Mouse (Mus musculus): ENCODE data around the gene Hist1h4m. TPM values are rescaled to one million over a fixed set of nuclear protein-coding genes. Genes with fewer than 3 reads are reported as not detected.
A peak's percentile ranks its signal among the peaks of the same experiment; 100 is the strongest.
"Not testable (repeated sequence)": the region's sequence is repeated elsewhere in the genome, so short reads cannot be mapped to it uniquely, and the experiment has no call there.

Hist1h4m gene
- polyA plus RNA-seq, 1 experiment from 2014 or later, result not detected

- peak; percentile 69; the same call in 1 of the 2 replicates for ATAC-seq
- H3K9me3 ChIP-seq (ENCODE audit: control insufficient read depth, low read length), result not testable (repeated sequence)
Observed at GRCm38 (mm10) chr13:21803058-21803457, 8.5 kb upstream of the Hist1h4m start.

DNA sequence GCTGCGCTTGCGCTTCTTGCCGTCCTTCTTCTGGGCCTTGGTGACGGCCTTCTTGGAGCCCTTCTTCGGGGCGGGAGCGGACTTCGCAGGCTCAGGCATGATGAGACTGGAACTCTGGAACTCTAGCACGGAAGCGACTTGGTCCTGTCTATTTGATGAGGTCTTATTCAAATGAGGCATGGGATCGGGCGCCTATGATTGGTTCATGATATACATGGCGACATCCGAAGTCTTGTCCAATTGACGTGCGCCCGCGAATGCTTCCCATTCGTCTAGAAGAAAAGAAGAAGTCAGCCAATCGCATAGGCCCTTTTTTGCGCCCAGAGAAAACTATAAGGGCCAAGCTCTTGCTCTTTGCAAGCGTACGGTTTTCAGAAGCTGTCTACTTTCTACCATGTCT is 1.5 kb upstream of the Hist1h4m start, which contains the start of the genes Hist1h2bq and Hist1h2ao:
TSS of gene Hist1h2bq (minus strand) at position 125 of the 400 bp plus-strand sequence.
TSS of gene Hist1h2ao (plus strand) at position 393 of the 400 bp plus-strand sequence.
- H3K4me2 ChIP-seq (ENCODE audit: low read length); H3K9me3 ChIP-seq (ENCODE audit: control insufficient read depth, low read length); H3K27me3 ChIP-seq (replicated peaks; ENCODE audit: control insufficient read depth, insufficient read depth, low read length); H3K4me3 ChIP-seq (ENCODE audit: low read length); H3K27ac ChIP-seq (ENCODE audit: low read depth, low read length); H3K4me1 ChIP-seq (ENCODE audit: control insufficient read depth, insufficient read depth, low read depth, low read length); H3K36me3 ChIP-seq (ENCODE audit: control insufficient read depth, insufficient read depth, low read length); H3K9ac ChIP-seq (ENCODE audit: low read depth, low read length): not testable (repeated sequence)
- ATAC-seq, result peak; percentile 99
- WGBS, result no CpG with 5 or more reads among the region's 23 CpGs

More at GRCm38 (mm10) chr13:21803058-21803457, 8.5 kb upstream of the Hist1h4m start:
- not testable (repeated sequence) for H3K4me2 ChIP-seq (ENCODE audit: low read length); H3K27ac ChIP-seq (ENCODE audit: low read depth, low read length); H3K9ac ChIP-seq (ENCODE audit: low read depth, low read length); H3K36me3 ChIP-seq (ENCODE audit: control insufficient read depth, insufficient read depth, low read length); H3K4me1 ChIP-seq (ENCODE audit: control insufficient read depth, insufficient read depth, low read depth, low read length); H3K27me3 ChIP-seq (replicated peaks; ENCODE audit: control insufficient read depth, insufficient read depth, low read length); H3K4me3 ChIP-seq (ENCODE audit: low read length)
- no CpG with 5 or more reads among the region's 4 CpGs for WGBS

- not testable (repeated sequence) for H3K9me3 ChIP-seq (ENCODE audit: control insufficient read depth, low read length); H3K4me2 ChIP-seq (ENCODE audit: low read length); H3K4me1 ChIP-seq (ENCODE audit: control insufficient read depth, insufficient read depth, low read depth, low read length); H3K9ac ChIP-seq (ENCODE audit: low read depth, low read length); H3K36me3 ChIP-seq (ENCODE audit: control insufficient read depth, insufficient read depth, low read length); H3K27ac ChIP-seq (ENCODE audit: low read depth, low read length); H3K27me3 ChIP-seq (replicated peaks; ENCODE audit: control insufficient read depth, insufficient read depth, low read length); H3K4me3 ChIP-seq (ENCODE audit: low read length)
- no CpG with 5 or more reads among the region's 8 CpGs for WGBS
- ATAC-seq, result peak; percentile 14
Observed at GRCm38 (mm10) chr13:21811074-21811473, 472 bp upstream of the Hist1h4m start.

GRCm38 (mm10) chr13:21812092-21812491 is 546 bp downstream of the Hist1h4m start:
- Histone ChIP-seq H3K4me2 (ENCODE audit: low read length) (peak overlapping the region; percentile 39), H3K4me3 (ENCODE audit: low read length) (peak overlapping the region; percentile 20)
- H3K27me3 ChIP-seq (replicated peaks; ENCODE audit: control insufficient read depth, insufficient read depth, low read length); H3K9ac ChIP-seq (ENCODE audit: low read depth, low read length); H3K27ac ChIP-seq (ENCODE audit: low read depth, low read length); H3K36me3 ChIP-seq (ENCODE audit: control insufficient read depth, insufficient read depth, low read length); H3K9me3 ChIP-seq (ENCODE audit: control insufficient read depth, low read length); H3K4me1 ChIP-seq (ENCODE audit: control insufficient read depth, insufficient read depth, low read depth, low read length): not testable (repeated sequence)
- WGBS, result 3% methylated on average over 10 of the region's 14 CpGs
- ATAC-seq, result 0 out of 2 replicates have a peak, but pooled peaks have one; percentile 3

- not testable (repeated sequence) for H3K36me3 ChIP-seq (ENCODE audit: control insufficient read depth, insufficient read depth, low read length); ATAC-seq; H3K4me2 ChIP-seq (ENCODE audit: low read length); H3K9me3 ChIP-seq (ENCODE audit: control insufficient read depth, low read length); H3K27ac ChIP-seq (ENCODE audit: low read depth, low read length); H3K4me1 ChIP-seq (ENCODE audit: control insufficient read depth, insufficient read depth, low read depth, low read length); H3K4me3 ChIP-seq (ENCODE audit: low read length); H3K27me3 ChIP-seq (replicated peaks; ENCODE audit: control insufficient read depth, insufficient read depth, low read length); H3K9ac ChIP-seq (ENCODE audit: low read depth, low read length)
- WGBS, result 60% methylated on average over 6 of the region's 16 CpGs
Observed at GRCm38 (mm10) chr13:21820082-21820890, 8.7 kb downstream of the Hist1h4m start.

- no peak overlapping the region for H3K9ac ChIP-seq (ENCODE audit: low read depth, low read length)
- WGBS, result 89% methylated on average over 3 of the region's 3 CpGs
- no peak for ATAC-seq
- H3K27me3 ChIP-seq (replicated peaks; ENCODE audit: control insufficient read depth, insufficient read depth, low read length), result no peaks in the 10 kb centered on the region
- H3K27ac ChIP-seq (ENCODE audit: low read depth, low read length), result no peak overlapping the region
- no peaks in the 10 kb centered on the region for H3K36me3 ChIP-seq (ENCODE audit: control insufficient read depth, insufficient read depth, low read length)
- H3K4me3 ChIP-seq (ENCODE audit: low read length), result no peak overlapping the region
- H3K9me3 ChIP-seq (ENCODE audit: control insufficient read depth, low read length), result no peaks in the 10 kb centered on the region
- no peaks in the 10 kb centered on the region for H3K4me1 ChIP-seq (ENCODE audit: control insufficient read depth, insufficient read depth, low read depth, low read length)
- no peak overlapping the region for H3K4me2 ChIP-seq (ENCODE audit: low read length)
Observed at GRCm38 (mm10) chr13:21828511-21828910, 17.0 kb downstream of the Hist1h4m start.

DNA sequence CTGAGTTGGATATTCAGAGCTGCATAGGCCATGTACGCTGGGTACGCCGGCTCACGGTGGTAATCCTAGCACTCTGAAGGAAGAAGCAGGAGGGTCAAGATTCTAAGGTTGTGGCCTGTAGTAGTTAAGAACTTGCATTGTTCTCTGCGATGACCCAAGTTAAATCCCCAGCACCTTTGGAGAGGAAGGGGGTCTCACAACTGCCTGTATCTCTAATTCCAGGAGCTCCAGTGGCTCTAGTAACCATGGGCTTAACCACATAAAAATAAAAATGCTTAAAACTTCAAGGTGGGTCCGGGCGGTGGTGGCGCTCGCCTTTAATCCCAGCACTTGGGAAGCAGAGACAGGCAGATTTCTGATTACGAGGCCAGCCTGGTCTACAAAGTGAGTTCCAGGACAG is 18.8 kb downstream of the Hist1h4m start:
- ATAC-seq, result no peak
- H3K36me3 ChIP-seq (ENCODE audit: control insufficient read depth, insufficient read depth, low read length), result no peaks in the 10 kb centered on the region
- H3K9ac ChIP-seq (ENCODE audit: low read depth, low read length), result no peak overlapping the region
- no peaks in the 10 kb centered on the region for H3K4me1 ChIP-seq (ENCODE audit: control insufficient read depth, insufficient read depth, low read depth, low read length)
- H3K27ac ChIP-seq (ENCODE audit: low read depth, low read length), result no peak overlapping the region
- H3K9me3 ChIP-seq (ENCODE audit: control insufficient read depth, low read length), result no peaks in the 10 kb centered on the region
- WGBS, result 89% methylated on average over 10 of the region's 10 CpGs
- H3K27me3 ChIP-seq (replicated peaks; ENCODE audit: control insufficient read depth, insufficient read depth, low read length), result no peaks in the 10 kb centered on the region
- no peak overlapping the region for H3K4me3 ChIP-seq (ENCODE audit: low read length)
- H3K4me2 ChIP-seq (ENCODE audit: low read length), result no peak overlapping the region

DNA sequence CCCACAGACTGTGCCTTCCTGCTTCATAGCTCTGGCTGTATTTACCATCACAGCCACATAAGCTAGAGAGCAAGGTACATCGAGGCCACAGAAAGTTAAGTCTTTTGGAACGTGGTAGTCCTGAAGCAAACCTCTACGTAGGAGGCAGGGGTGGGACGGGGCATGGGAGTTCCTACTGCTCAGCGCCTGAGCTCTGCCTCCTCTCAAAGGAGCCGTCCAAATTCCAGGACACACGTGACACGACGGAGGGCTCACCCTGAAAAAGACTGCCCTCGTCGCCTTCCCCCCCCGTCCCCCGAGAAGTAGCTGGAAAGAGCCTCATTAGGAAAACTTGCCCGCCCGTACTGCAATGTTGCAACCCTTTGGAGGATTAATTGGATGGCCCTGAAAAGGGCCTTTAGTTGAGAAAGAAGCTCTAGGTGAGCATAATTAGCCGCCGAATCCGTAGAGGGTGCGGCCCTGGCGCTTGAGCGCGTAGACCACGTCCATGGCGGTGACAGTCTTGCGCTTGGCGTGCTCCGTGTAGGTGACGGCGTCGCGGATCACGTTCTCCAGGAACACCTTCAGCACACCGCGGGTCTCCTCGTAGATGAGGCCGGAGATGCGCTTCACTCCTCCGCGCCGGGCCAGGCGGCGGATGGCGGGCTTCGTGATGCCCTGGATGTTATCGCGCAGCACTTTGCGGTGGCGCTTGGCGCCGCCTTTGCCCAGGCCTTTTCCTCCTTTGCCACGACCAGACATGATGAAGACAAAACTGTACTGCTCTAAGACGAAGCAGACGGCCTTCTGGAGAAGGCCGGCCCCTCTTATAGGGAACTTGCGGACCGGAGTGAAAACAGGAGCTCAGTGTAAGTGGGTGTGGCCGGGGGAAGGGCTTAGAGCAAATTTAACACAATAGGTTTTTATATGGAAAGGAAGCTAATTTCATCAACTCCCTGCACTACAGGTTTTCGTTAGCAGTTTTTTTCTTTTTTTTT is 20.2 kb downstream of the Hist1h4m start, which contains the start of gene Hist1h4n:
TSS of gene Hist1h4n (minus strand) at position 779 of the 977 bp plus-strand sequence.
- H3K4me1 ChIP-seq (ENCODE audit: control insufficient read depth, insufficient read depth, low read depth, low read length); H3K9me3 ChIP-seq (ENCODE audit: control insufficient read depth, low read length); H3K4me3 ChIP-seq (ENCODE audit: low read length); H3K27ac ChIP-seq (ENCODE audit: low read depth, low read length); H3K36me3 ChIP-seq (ENCODE audit: control insufficient read depth, insufficient read depth, low read length); H3K9ac ChIP-seq (ENCODE audit: low read depth, low read length); H3K27me3 ChIP-seq (replicated peaks; ENCODE audit: control insufficient read depth, insufficient read depth, low read length): not testable (repeated sequence)
- peak within 1 kb of the TSS; percentile 43 for H3K4me2 ChIP-seq (ENCODE audit: low read length)
- WGBS, result under 1% methylated on average over 15 of the region's 58 CpGs
- peak; percentile 89 for ATAC-seq

GRCm38 (mm10) chr13:21833461-21833860 is 21.9 kb downstream of the Hist1h4m start, which contains the start of the genes Hist1h2ap and Hist1h2br:
Gene Hist1h2ap (minus strand): TSS chr13:21833507.
Gene Hist1h2br (plus strand): TSS chr13:21833743.
- H3K27me3 ChIP-seq (replicated peaks; ENCODE audit: control insufficient read depth, insufficient read depth, low read length); H3K4me1 ChIP-seq (ENCODE audit: control insufficient read depth, insufficient read depth, low read depth, low read length); H3K9me3 ChIP-seq (ENCODE audit: control insufficient read depth, low read length); H3K9ac ChIP-seq (ENCODE audit: low read depth, low read length); H3K27ac ChIP-seq (ENCODE audit: low read depth, low read length); H3K4me2 ChIP-seq (ENCODE audit: low read length); H3K4me3 ChIP-seq (ENCODE audit: low read length); H3K36me3 ChIP-seq (ENCODE audit: control insufficient read depth, insufficient read depth, low read length): not testable (repeated sequence)
- no CpG with 5 or more reads among the region's 24 CpGs for WGBS
- peak; percentile 98 for ATAC-seq

Measured in hindbrain, embryonic 16.5 days (tissue).